Mouse (Mus musculus): ENCODE results near the gene Mdp1. TPM values are rescaled to one million over a fixed set of nuclear protein-coding genes. Genes with fewer than 3 reads are reported as not detected.

The Mdp1 gene
- polyA plus RNA-seq, 1 experiment, result 27.2 TPM

- 3% methylated on average over 23 of the region's 23 CpGs for WGBS
- Histone ChIP-seq H3K36me3 (ENCODE audit: control insufficient read depth, insufficient read depth, low read length) (no peaks in the 10 kb centered on the region), H3K27ac (ENCODE audit: insufficient read depth, low read depth, low read length) (peak overlapping the region; percentile 2; the same call in 1 of the 2 replicates), H3K27me3 (replicated peaks; ENCODE audit: control insufficient read depth, insufficient read depth, low read length) (no peaks in the 10 kb centered on the region), H3K4me3 (ENCODE audit: insufficient read depth, low read depth, low read length) (peak overlapping the region; percentile 70), H3K4me1 (ENCODE audit: control insufficient read depth, insufficient read depth, low read length) (no peaks in the 10 kb centered on the region)
- DNase-seq, result peak; percentile 31
- TF ChIP-seq POLR2A (IDR thresholded peaks at IDR 0.05; ENCODE audit: low read depth, low read length), result no peak
- no peak for TF ChIP-seq CTCF (conservative IDR thresholded peaks at IDR 0.05; ENCODE audit: insufficient read depth, insufficient read length, low read depth, low read length)
Measured at GRCm38 (mm10) chr14:55634874-55635522, 25.3 kb downstream of the Mdp1 start.

- Histone ChIP-seq H3K27ac (ENCODE audit: insufficient read depth, low read depth, low read length) (no peak overlapping the region), H3K4me3 (ENCODE audit: insufficient read depth, low read depth, low read length) (no peak overlapping the region), H3K4me1 (ENCODE audit: control insufficient read depth, insufficient read depth, low read length) (no peaks in the 10 kb centered on the region), H3K27me3 (replicated peaks; ENCODE audit: control insufficient read depth, insufficient read depth, low read length) (no peaks in the 10 kb centered on the region), H3K36me3 (ENCODE audit: control insufficient read depth, insufficient read depth, low read length) (no peaks in the 10 kb centered on the region)
- WGBS, result 43% methylated on average over 5 of the region's 5 CpGs
- TF ChIP-seq POLR2A (IDR thresholded peaks at IDR 0.05; ENCODE audit: low read depth, low read length), result no peak
- peak; percentile 85 for TF ChIP-seq CTCF (conservative IDR thresholded peaks at IDR 0.05; ENCODE audit: insufficient read depth, insufficient read length, low read depth, low read length)
- peak; percentile 59 for DNase-seq
Measured at GRCm38 (mm10) chr14:55629312-55629711, 31.0 kb downstream of the Mdp1 start.

GRCm38 (mm10) chr14:55628077-55628827 is 32.1 kb downstream of the Mdp1 start:
- no peaks in the 10 kb centered on the region for H3K36me3 ChIP-seq (ENCODE audit: control insufficient read depth, insufficient read depth, low read length)

GRCm38 (mm10) chr14:55618486-55619195 is 41.7 kb downstream of the Mdp1 start:
- no peak for TF ChIP-seq POLR2A (IDR thresholded peaks at IDR 0.05; ENCODE audit: low read depth, low read length)
- no peak for TF ChIP-seq CTCF (conservative IDR thresholded peaks at IDR 0.05; ENCODE audit: insufficient read depth, insufficient read length, low read depth, low read length)
- no peak for DNase-seq
- Histone ChIP-seq H3K4me1 (ENCODE audit: control insufficient read depth, insufficient read depth, low read length) (peaks cover 1% of the 10 kb centered on the region; the same call in 1 of the 2 replicates), H3K36me3 (ENCODE audit: control insufficient read depth, insufficient read depth, low read length) (no peaks in the 10 kb centered on the region), H3K27ac (ENCODE audit: insufficient read depth, low read depth, low read length) (0 out of 2 replicates have a peak overlapping the region, but pooled peaks have one; percentile 16), H3K4me3 (ENCODE audit: insufficient read depth, low read depth, low read length) (peak overlapping the region; percentile 34; the same call in 1 of the 2 replicates), H3K27me3 (replicated peaks; ENCODE audit: control insufficient read depth, insufficient read depth, low read length) (no peaks in the 10 kb centered on the region)
- WGBS, result 39% methylated on average over 22 of the region's 22 CpGs

More at GRCm38 (mm10) chr14:55628077-55628827, 32.1 kb downstream of the Mdp1 start:
- H3K4me1 ChIP-seq (ENCODE audit: control insufficient read depth, insufficient read depth, low read length), result no peaks in the 10 kb centered on the region
- no peak for DNase-seq
- no peak overlapping the region for H3K4me3 ChIP-seq (ENCODE audit: insufficient read depth, low read depth, low read length)
- H3K27me3 ChIP-seq (replicated peaks; ENCODE audit: control insufficient read depth, insufficient read depth, low read length), result no peaks in the 10 kb centered on the region
- WGBS, result 83% methylated on average over 27 of the region's 27 CpGs
- TF ChIP-seq CTCF (conservative IDR thresholded peaks at IDR 0.05; ENCODE audit: insufficient read depth, insufficient read length, low read depth, low read length), result no peak
- TF ChIP-seq POLR2A (IDR thresholded peaks at IDR 0.05; ENCODE audit: low read depth, low read length), result no peak
- no peak overlapping the region for H3K27ac ChIP-seq (ENCODE audit: insufficient read depth, low read depth, low read length)

- peaks cover 8% of the 10 kb centered on the region; the same call in 1 of the 2 replicates for H3K4me1 ChIP-seq (ENCODE audit: control insufficient read depth, insufficient read depth, low read length)
- H3K27ac ChIP-seq (ENCODE audit: insufficient read depth, low read depth, low read length), result peak within 1 kb of the TSS; percentile 19; the same call in 1 of the 2 replicates
- DNase-seq, result peak; percentile 69
- H3K4me3 ChIP-seq (ENCODE audit: insufficient read depth, low read depth, low read length), result peak within 1 kb of the TSS; percentile 34; the same call in 1 of the 2 replicates
- 26% methylated on average over 21 of the region's 21 CpGs for WGBS
- H3K27me3 ChIP-seq (replicated peaks; ENCODE audit: control insufficient read depth, insufficient read depth, low read length), result no peaks in the 10 kb centered on the region
- TF ChIP-seq CTCF (conservative IDR thresholded peaks at IDR 0.05; ENCODE audit: insufficient read depth, insufficient read length, low read depth, low read length) (no peak; the same call in 1 of the 2 replicates), POLR2A (IDR thresholded peaks at IDR 0.05; ENCODE audit: low read depth, low read length) (no peak)
- H3K36me3 ChIP-seq (ENCODE audit: control insufficient read depth, insufficient read depth, low read length), result no peaks in the 10 kb centered on the region
Measured at GRCm38 (mm10) chr14:55617822-55618221, 42.5 kb downstream of the Mdp1 start, which contains the start of gene Rec8. Gene Rec8, plus strand, starts transcription at chr14:55618037.

- WGBS, result 74% methylated on average over 2 of the region's 2 CpGs
- TF ChIP-seq CTCF (conservative IDR thresholded peaks at IDR 0.05; ENCODE audit: insufficient read depth, insufficient read length, low read depth, low read length) (no peak), POLR2A (IDR thresholded peaks at IDR 0.05; ENCODE audit: low read depth, low read length) (no peak)
- no peak overlapping the region for H3K4me3 ChIP-seq (ENCODE audit: insufficient read depth, low read depth, low read length)
- peaks cover 11% of the 10 kb centered on the region; the same call in 1 of the 2 replicates for H3K4me1 ChIP-seq (ENCODE audit: control insufficient read depth, insufficient read depth, low read length)
- DNase-seq, result no peak
- H3K27ac ChIP-seq (ENCODE audit: insufficient read depth, low read depth, low read length), result no peak overlapping the region
- no peaks in the 10 kb centered on the region for H3K36me3 ChIP-seq (ENCODE audit: control insufficient read depth, insufficient read depth, low read length)
- no peaks in the 10 kb centered on the region for H3K27me3 ChIP-seq (replicated peaks; ENCODE audit: control insufficient read depth, insufficient read depth, low read length)
Measured at GRCm38 (mm10) chr14:55616844-55617243, 43.5 kb downstream of the Mdp1 start.
